Mouse (Mus musculus) liver, adult 2 months (tissue): ENCODE data around the gene Cdc20b.

ENCODE experiments used
- CTCF ChIP-seq: fragments of 200-500 bp; IDR thresholded peaks from 2 replicates; pipeline ENCODE4 v1.5.1; 2011; ENCODE audit warnings: low read depth, low read length, control low read depth
- POLR2A ChIP-seq: fragments of 200-500 bp; IDR thresholded peaks from 2 replicates; pipeline ENCODE4 v1.6.1; 2011; ENCODE audit warnings: low read length, control low read depth; ENCODE audit not compliant: insufficient read depth; ENCODE audit errors: extremely low read depth

DNA sequence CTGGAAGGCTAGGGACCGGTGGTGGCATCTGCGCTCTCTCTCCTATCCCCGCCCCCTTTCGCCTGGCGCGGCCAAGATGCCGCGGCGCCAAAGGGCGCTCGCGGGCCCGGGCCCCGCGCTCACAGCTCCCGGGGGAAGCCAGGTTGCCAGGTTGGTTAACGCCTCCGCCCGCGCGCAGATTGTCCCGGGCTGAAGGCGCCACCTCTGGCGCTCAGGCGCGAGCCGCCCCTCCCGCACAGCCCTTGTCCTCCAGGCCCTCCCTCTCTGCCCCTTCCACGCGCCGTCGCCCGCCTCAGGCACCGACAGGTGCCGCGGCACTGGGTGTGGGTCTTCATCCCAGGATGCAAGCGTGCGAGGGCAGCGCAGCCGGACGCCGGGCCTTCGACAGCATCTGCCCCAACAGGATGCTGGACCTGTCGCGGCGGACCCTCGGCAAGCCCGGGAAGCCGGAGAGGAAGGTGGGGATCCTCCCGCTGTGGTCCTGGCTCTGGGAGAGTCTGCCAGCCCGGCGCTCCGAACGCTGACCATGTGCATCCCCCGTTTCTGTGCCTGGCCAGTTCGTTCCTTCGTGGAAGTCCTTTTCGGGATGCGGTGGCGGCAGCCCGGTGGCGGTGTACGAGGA lies 41.3 kb upstream of the Cdc20b start, which contains the start of gene Mcidas:
- no peak for TF ChIP-seq CTCF
- TF ChIP-seq POLR2A: no peak
